Mouse (Mus musculus) CD4-positive, CD25-positive, alpha-beta regulatory T cell, adult 4 months (primary cell): ENCODE results near the gene Rag2. TPM values are rescaled to one million over a fixed set of nuclear protein-coding genes. Genes with fewer than 3 reads are reported as not detected.

Source experiments
- polyA plus RNA-seq, 2 experiments: library from polyadenylated mRNA; unstranded; fragments of 100-300 nt; shearing (Covaris generic); gene quantifications; one replicate each; pipeline ENCODE4 v1.2.1; 2017

The Rag2 gene
- polyA plus RNA-seq, 2 experiments from 2014 or later: 0.27 TPM; not detected in 1

Other genes with a start within 250 kb of the Rag2 start
- gene Rag1, start 24.8 kb downstream of the Rag2 start, polyA plus RNA-seq: not detected
- gene B230118H07Rik, start 24.8 kb downstream of the Rag2 start, polyA plus RNA-seq: 1 to 10 TPM in 1 of 2 experiments, under 1 TPM in 1; 0.82 to 3.5 TPM
- 10 to 100 TPM; 13.2 to 15.5 TPM for gene Traf6, start 53.7 kb downstream of the Rag2 start, polyA plus RNA-seq